Mouse (Mus musculus) erythroblast, embryonic 14.5 days (primary cell): ENCODE measurements around the gene Sdsl. TPM values are rescaled to one million over a fixed set of nuclear protein-coding genes. Genes with fewer than 3 reads are reported as not detected.

Experiments
- H3K27me3 ChIP-seq: 2 replicates; pipeline ENCODE4 v1.6.1; 2012; ENCODE audit warnings: inconsistent platforms; ENCODE audit not compliant: control insufficient read depth
- H3K36me3 ChIP-seq: 2 replicates; pipeline ENCODE4 v1.6.1; 2012; ENCODE audit warnings: mild to moderate bottlenecking, inconsistent platforms; ENCODE audit not compliant: control insufficient read depth
- H3K4me1 ChIP-seq: 2 replicates; pipeline ENCODE4 v1.6.1; 2012; ENCODE audit warnings: inconsistent platforms; ENCODE audit not compliant: control insufficient read depth
- H3K4me3 ChIP-seq: replicated peaks from 2 replicates; pipeline ENCODE3; 2012; ENCODE audit warnings: moderate library complexity, mild to moderate bottlenecking, inconsistent platforms
- H3K9me3 ChIP-seq: 2 replicates; pipeline ENCODE4 v1.6.1; 2012; ENCODE audit warnings: low read length, inconsistent platforms, mixed read lengths; ENCODE audit not compliant: control insufficient read depth
- GATA1 ChIP-seq: IDR thresholded peaks from 2 replicates; pipeline ENCODE4 v1.6.1; 2012; ENCODE audit warnings: low read length, inconsistent platforms, mixed read lengths
- TAL1 ChIP-seq: IDR thresholded peaks from 3 replicates; pipeline ENCODE4 v1.6.1; 2012; ENCODE audit warnings: low read length, inconsistent platforms, mixed read lengths
- polyA plus RNA-seq: library from polyadenylated mRNA; stranded (reverse); fragments of >175 nt; gene quantifications from 2 replicates; pipeline ENCODE4 v1.2.3, GENCODE M21; 2012

The Sdsl gene
- polyA plus RNA-seq: not detected in 2 replicates

GRCm38 (mm10) chr5:120472770-120473169 lies at the start of gene Sdsl:
Sdsl (minus strand) TSS chr5:120472810.
- no peak within 1 kb of the TSS for H3K4me3 ChIP-seq
- no peaks in the 10 kb centered on the region for H3K9me3 ChIP-seq
- peaks cover 20% of the 10 kb centered on the region for H3K27me3 ChIP-seq
- TF ChIP-seq GATA1 (no peak), TAL1 (no peak)
- no peaks in the 10 kb centered on the region for H3K4me1 ChIP-seq
- no peaks in the 10 kb centered on the region for H3K36me3 ChIP-seq

- H3K9me3 ChIP-seq: no peaks in the 10 kb centered on the region
- H3K36me3 ChIP-seq: peaks cover 16% of the 10 kb centered on the region; the same call in 1 of the 2 replicates
- H3K4me1 ChIP-seq: peaks cover 19% of the 10 kb centered on the region
- no peak overlapping the region for H3K4me3 ChIP-seq
- no peak for TF ChIP-seq GATA1
- TF ChIP-seq TAL1: no peak
- peaks cover 5% of the 10 kb centered on the region for H3K27me3 ChIP-seq
These were observed 44.9 kb upstream of the Sdsl start for GRCm38 (mm10) chr5:120517552-120517951.

DNA sequence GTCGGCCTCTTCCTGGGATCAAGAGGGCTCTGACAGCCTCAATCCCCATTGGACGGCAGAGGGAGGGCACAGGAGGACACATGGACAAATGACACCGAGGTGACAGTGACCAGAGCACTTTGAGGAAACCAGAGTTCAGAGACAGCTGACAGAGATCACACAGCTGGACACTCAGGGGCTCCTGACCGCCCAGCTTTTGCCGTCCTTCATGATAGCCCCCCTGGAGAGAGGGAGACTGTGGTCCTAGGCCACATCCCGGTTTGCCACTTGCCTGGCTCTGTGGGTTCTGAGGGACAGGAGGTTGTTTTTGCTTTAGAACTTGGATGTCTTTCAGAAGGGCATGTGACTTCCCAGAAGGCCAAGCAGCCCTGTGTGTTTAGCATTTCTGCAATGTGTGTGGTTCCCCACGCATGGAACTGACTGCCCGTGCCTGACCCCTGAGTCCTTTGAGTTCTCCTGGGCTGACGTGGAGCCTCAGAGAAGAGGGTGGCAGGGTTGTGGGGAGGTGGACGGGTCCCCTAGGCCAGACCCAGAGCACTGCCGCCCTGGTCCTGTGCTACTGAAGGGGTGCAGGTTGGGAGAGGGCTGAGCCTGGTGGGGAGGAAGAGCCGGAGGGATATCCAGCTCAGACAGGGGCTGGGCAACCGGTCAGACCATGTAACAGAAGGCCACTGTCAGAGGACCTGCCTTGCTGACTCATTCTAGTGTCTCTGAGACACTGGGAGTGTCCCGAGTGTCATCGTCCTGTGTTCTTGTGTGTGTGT lies 43.8 kb upstream of the Sdsl start:
- Histone ChIP-seq H3K9me3 (no peaks in the 10 kb centered on the region), H3K4me1 (peaks cover 26% of the 10 kb centered on the region), H3K36me3 (peaks cover 7% of the 10 kb centered on the region; the same call in 1 of the 2 replicates), H3K4me3 (no peak overlapping the region), H3K27me3 (peaks cover 15% of the 10 kb centered on the region)
- TF ChIP-seq TAL1: no peak

DNA sequence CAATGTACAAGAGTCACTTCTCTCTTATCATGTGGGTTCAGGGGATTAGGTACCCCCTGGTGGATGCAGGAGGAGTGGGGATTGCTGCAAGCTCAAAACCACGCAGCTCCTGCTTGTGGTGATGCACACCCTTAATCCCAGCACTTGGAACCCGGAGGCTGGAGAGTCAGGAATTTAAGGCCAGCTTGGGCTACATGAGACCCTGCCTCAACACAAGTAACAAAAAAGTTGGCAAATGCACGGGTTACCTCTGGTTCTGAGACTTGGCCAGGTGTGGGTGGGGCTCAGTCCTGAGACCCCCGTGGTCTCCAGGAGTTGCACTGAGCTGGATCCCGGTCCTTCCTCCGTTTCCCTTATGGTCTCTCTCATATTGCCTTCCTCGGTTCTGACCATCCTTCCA lies 42.8 kb upstream of the Sdsl start:
- H3K4me3 ChIP-seq: no peak overlapping the region
- peaks cover 4% of the 10 kb centered on the region; the same call in 1 of the 2 replicates for H3K36me3 ChIP-seq
- no peak for TF ChIP-seq TAL1
- TF ChIP-seq GATA1: no peak
- peaks cover 36% of the 10 kb centered on the region for H3K4me1 ChIP-seq
- peaks cover 4% of the 10 kb centered on the region; the same call in 1 of the 2 replicates for H3K9me3 ChIP-seq
- peaks cover 20% of the 10 kb centered on the region for H3K27me3 ChIP-seq

GRCm38 (mm10) chr5:120514754-120515153 lies 42.1 kb upstream of the Sdsl start:
- peaks cover 38% of the 10 kb centered on the region for H3K4me1 ChIP-seq
- peaks cover 3% of the 10 kb centered on the region; the same call in 1 of the 2 replicates for H3K36me3 ChIP-seq
- TF ChIP-seq TAL1 (no peak), GATA1 (no peak)
- H3K9me3 ChIP-seq: peaks cover 4% of the 10 kb centered on the region; the same call in 1 of the 2 replicates
- no peak overlapping the region for H3K4me3 ChIP-seq
- peaks cover 22% of the 10 kb centered on the region for H3K27me3 ChIP-seq

DNA sequence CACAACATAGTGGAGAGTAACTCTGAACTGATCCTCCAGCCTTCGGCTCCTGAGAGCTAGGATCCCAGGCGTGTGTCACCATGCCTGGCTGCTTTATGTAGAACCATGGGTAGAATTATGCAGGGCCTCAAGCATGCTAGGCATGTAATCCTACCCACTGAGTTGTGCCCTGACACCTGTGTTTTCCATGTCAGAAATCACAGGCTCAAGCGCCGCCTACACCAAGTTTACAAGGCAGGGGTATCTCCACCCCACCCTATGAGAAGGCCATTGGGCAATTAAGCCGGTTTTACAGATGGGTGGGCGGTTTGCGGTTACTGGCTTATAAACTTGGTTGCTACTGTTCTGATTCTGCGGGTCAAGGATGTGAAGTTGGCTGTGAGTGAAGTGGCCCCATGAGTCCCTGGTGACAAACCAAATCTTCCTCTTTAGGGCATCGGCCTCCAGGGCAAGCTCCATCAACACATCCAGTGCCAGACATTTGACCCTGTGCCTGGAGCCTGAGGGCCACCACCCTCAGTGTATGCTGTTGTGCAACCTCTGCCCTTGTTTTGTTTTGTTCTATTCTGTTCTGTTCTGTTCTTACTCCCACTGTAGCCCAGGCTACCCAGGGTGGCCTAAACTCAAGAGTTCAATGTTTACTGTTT lies 41.5 kb upstream of the Sdsl start:
- H3K4me3 ChIP-seq: no peak overlapping the region
- no peak for TF ChIP-seq GATA1
- peaks cover 38% of the 10 kb centered on the region for H3K4me1 ChIP-seq
- peaks cover 7% of the 10 kb centered on the region for H3K9me3 ChIP-seq
- H3K27me3 ChIP-seq: peaks cover 22% of the 10 kb centered on the region
- no peaks in the 10 kb centered on the region for H3K36me3 ChIP-seq

DNA sequence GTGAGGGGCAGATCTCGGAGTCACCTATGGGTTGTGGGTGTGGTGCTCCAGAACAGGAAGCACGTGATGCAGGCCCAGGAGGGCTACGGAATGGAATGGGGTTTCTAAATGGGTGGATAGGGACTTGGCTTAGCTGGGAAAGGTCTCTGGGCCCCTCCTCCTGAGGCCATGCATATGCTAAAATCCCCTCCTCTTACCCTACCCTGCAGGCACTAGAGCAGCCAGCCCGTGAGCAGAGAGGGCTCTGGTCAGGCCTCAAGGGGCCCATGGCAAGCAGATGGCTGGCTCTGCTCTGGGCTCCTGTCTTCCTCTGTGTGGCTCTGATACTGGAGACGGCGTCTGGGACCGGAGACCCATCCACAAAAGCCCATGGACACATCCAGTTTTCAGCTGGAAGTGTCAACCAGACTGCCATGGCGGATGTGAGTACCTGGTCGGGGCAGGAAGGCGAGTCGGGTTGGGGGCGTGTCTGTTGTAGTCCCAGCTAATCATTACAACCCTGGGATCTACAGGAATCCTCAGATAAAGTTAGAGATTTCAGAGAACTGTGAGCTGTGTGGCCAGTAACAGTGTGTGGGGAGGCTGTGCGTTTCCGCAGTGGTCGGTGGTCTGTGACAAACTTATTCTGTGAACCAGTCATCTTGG lies 40.4 kb upstream of the Sdsl start:
- Histone ChIP-seq H3K9me3 (peaks cover 7% of the 10 kb centered on the region), H3K36me3 (no peaks in the 10 kb centered on the region), H3K4me3 (no peak overlapping the region), H3K27me3 (peaks cover 22% of the 10 kb centered on the region), H3K4me1 (peaks cover 38% of the 10 kb centered on the region)
- TF ChIP-seq TAL1 (no peak), GATA1 (no peak)

DNA sequence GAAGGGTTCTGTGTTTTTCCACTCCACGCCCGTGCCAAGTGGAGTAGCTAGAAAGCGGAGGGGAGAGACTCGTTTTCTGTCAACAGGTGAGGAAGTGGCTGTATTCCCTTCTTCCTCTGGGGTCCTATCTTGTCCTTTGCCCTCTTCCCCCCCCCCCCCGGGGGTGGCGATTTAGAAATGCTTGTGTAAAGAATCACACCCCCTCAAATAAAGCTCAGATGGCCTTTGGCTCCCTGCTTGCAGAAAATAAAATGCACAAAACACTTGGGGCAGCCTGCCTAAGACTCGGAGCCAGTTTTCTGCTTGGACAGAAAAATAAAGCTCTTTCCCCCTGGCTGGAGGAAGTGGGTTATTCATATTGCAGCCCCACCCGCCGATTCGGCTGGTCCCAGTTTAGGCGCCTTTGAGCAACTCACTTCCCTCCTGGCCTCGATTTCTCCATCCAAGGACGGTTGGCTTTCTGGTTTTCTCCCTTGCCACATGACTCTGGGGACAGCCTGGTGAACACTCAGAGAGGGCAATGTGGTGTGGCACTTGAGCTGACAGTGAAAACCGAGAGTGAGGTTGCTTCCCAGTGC lies 39.1 kb upstream of the Sdsl start:
- H3K36me3 ChIP-seq: no peaks in the 10 kb centered on the region
- H3K4me1 ChIP-seq: peaks cover 32% of the 10 kb centered on the region
- peaks cover 22% of the 10 kb centered on the region for H3K27me3 ChIP-seq
- peaks cover 7% of the 10 kb centered on the region for H3K9me3 ChIP-seq
- no peak for TF ChIP-seq GATA1
- TF ChIP-seq TAL1: no peak
- peak overlapping the region; percentile 64 for H3K4me3 ChIP-seq
